Mouse (Mus musculus) thymus, postnatal 10 days (tissue): Measurements from ENCODE around the gene Npepps.
"Not testable (repeated sequence)": the region's sequence is repeated elsewhere in the genome, so short reads cannot be mapped to it uniquely, and the experiment has no call there.

ENCODE experiments used
- DNase-seq, 2 experiments: peaks; one replicate each; pipeline ENCODE4 v3.0.0; 2021; ENCODE audit warnings: low spot score in 2 of 2

Npepps gene

GRCm38 (mm10) chr11:97296542-97296941 lies 16.1 kb upstream of the Npepps start:
- DNase-seq = no peak

GRCm38 (mm10) chr11:97292731-97293130 lies 12.3 kb upstream of the Npepps start:
- DNase-seq = no peak

GRCm38 (mm10) chr11:97289276-97290230 lies 9.1 kb upstream of the Npepps start:
- no peak for DNase-seq

- no peak for DNase-seq
These were observed 7.2 kb upstream of the Npepps start for GRCm38 (mm10) chr11:97287643-97288042.

- DNase-seq = no peak
These were observed 6.5 kb upstream of the Npepps start for GRCm38 (mm10) chr11:97286973-97287372.

GRCm38 (mm10) chr11:97285852-97286775 lies 5.7 kb upstream of the Npepps start:
- DNase-seq = no peak

GRCm38 (mm10) chr11:97284854-97285253 lies 4.4 kb upstream of the Npepps start:
- DNase-seq = no peak

GRCm38 (mm10) chr11:97282179-97282578 lies 1.7 kb upstream of the Npepps start:
- no peak for DNase-seq

- peak; percentile 64 for DNase-seq
These were observed 828 bp downstream of the Npepps start for GRCm38 (mm10) chr11:97279405-97280215.

GRCm38 (mm10) chr11:97279040-97279404 lies 1.4 kb downstream of the Npepps start:
- no peak for DNase-seq

- no peak for DNase-seq
These were observed 2.0 kb downstream of the Npepps start for GRCm38 (mm10) chr11:97278456-97278855.

GRCm38 (mm10) chr11:97277166-97277565 lies 3.3 kb downstream of the Npepps start:
- no peak for DNase-seq

- no peak for DNase-seq
These were observed 4.4 kb downstream of the Npepps start for GRCm38 (mm10) chr11:97276019-97276418.

GRCm38 (mm10) chr11:97275349-97275748 lies 5.1 kb downstream of the Npepps start:
- DNase-seq = no peak

GRCm38 (mm10) chr11:97274947-97275346 lies 5.5 kb downstream of the Npepps start:
- not testable (repeated sequence) for DNase-seq

- DNase-seq = no peak
These were observed 6.8 kb downstream of the Npepps start for GRCm38 (mm10) chr11:97273613-97274012.

GRCm38 (mm10) chr11:97272835-97273234 lies 7.6 kb downstream of the Npepps start:
- no peak for DNase-seq

- DNase-seq = not testable (repeated sequence)
These were observed 10.4 kb downstream of the Npepps start for GRCm38 (mm10) chr11:97270004-97270403.

GRCm38 (mm10) chr11:97266544-97266943 lies 13.9 kb downstream of the Npepps start:
- not testable (repeated sequence) for DNase-seq

- not testable (repeated sequence) for DNase-seq
These were observed 30.8 kb downstream of the Npepps start for GRCm38 (mm10) chr11:97249649-97250048.

GRCm38 (mm10) chr11:97246510-97247159 lies 33.8 kb downstream of the Npepps start:
- DNase-seq = no peak
